Mouse (Mus musculus) myocyte (in vitro differentiated cells): ENCODE data around the gene Ctnnbl1.

Source experiments
- E2F4 ChIP-seq: IDR thresholded peaks from one replicate; pipeline ENCODE4 v1.6.1; 2011; ENCODE audit warnings: mild to moderate bottlenecking, control low read depth, moderate library complexity; ENCODE audit not compliant: insufficient read depth
- MYOD1 ChIP-seq, 3 experiments: IDR thresholded peaks; one replicate each; pipeline ENCODE4 v1.6.1; 2011; ENCODE audit warnings: control low read depth in 2 of 3, low read depth in 2 of 3, mild to moderate bottlenecking in 2 of 3, moderate library complexity in 1 of 3; ENCODE audit not compliant: insufficient read length in 2 of 3, control insufficient read depth in 1 of 3
- MYOG ChIP-seq, 3 experiments: IDR thresholded peaks; one replicate each; pipeline ENCODE4 v1.6.1; 2011; ENCODE audit warnings: control low read depth in 2 of 3, low read depth in 2 of 3, mild to moderate bottlenecking in 2 of 3; ENCODE audit not compliant: insufficient read length in 2 of 3, control insufficient read depth in 1 of 3, insufficient read depth in 1 of 3
- POLR2A ChIP-seq: IDR thresholded peaks from one replicate; pipeline ENCODE4 v1.6.1; 2011; ENCODE audit warnings: low read depth, mild to moderate bottlenecking, control low read depth, moderate library complexity; ENCODE audit not compliant: insufficient read length
- POLR2AphosphoS2 ChIP-seq: IDR thresholded peaks from one replicate; pipeline ENCODE4 v1.6.1; 2011; ENCODE audit warnings: low read depth, control low read depth; ENCODE audit not compliant: insufficient read length
- SRF ChIP-seq: IDR thresholded peaks from one replicate; pipeline ENCODE4 v1.6.1; 2011; ENCODE audit warnings: low read depth; ENCODE audit not compliant: control insufficient read depth, insufficient read length
- TCF12 ChIP-seq: IDR thresholded peaks from one replicate; pipeline ENCODE4 v1.6.1; 2011; ENCODE audit warnings: mild to moderate bottlenecking, control low read depth; ENCODE audit not compliant: poor library complexity, insufficient read depth, severe bottlenecking

DNA sequence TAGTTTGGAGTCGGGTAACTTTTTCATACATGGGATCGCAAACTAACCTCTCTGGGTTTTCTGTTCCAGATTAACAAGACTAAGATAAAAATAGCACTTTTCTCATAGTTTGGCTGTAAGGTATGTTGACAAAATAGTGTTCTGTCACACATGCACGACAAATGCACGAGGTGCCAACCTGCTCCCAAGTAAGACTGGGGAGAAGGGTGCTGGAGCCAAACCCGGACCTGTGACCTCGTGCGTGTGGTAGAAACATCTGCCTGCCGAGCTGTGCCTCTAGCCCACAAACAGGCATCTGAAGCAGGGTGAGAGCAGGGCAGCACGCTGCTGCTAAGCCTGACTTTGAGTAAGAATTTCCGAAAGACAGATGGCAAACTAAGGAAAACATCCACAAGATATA, 125.1 kb downstream of the Ctnnbl1 start:
- TF ChIP-seq MYOD1 (IDR thresholded peaks at IDR 0.05; ENCODE audit: control insufficient read depth in 1 of 3, insufficient read length in 2 of 3, low read depth in 2 of 3) (no peak), SRF (no peak), E2F4 (no peak), POLR2A (no peak), POLR2AphosphoS2 (no peak), MYOG (IDR thresholded peaks at IDR 0.05; ENCODE audit: control insufficient read depth in 1 of 3, insufficient read depth in 1 of 3, insufficient read length in 2 of 3, low read depth in 2 of 3) (no peak), TCF12 (no peak)
